Mouse (Mus musculus) cortical plate, adult 2 months (tissue): ENCODE data around the gene Zfp39.
A peak's percentile ranks its signal among the peaks of the same experiment; 100 is the strongest.

Experiments used
- CTCF ChIP-seq: fragments of 200-500 bp; IDR thresholded peaks from 2 replicates; pipeline ENCODE4 v1.5.1; 2011; ENCODE audit warnings: mild to moderate bottlenecking, control low read depth, low read length; ENCODE audit not compliant: insufficient read depth; ENCODE audit errors: extremely low read depth
- POLR2A ChIP-seq: fragments of 200-500 bp; IDR thresholded peaks from 2 replicates; pipeline ENCODE4 v1.6.1; 2011; ENCODE audit warnings: mild to moderate bottlenecking, low read length, control low read depth; ENCODE audit not compliant: insufficient read depth; ENCODE audit errors: extremely low read depth

GRCm38 (mm10) chr11:58867039-58867953 lies 36.7 kb downstream of the Zfp39 start, which contains the start of gene 2810021J22Rik:
- TF ChIP-seq POLR2A (peak; percentile 75; the same call in 1 of the 2 replicates), CTCF (no peak)
